Mouse (Mus musculus): ENCODE results near the gene Ptprk. TPM values are rescaled to one million over a fixed set of nuclear protein-coding genes. Genes with fewer than 3 reads are reported as not detected.

The Ptprk gene
- polyA plus RNA-seq, 1 experiment from 2014 or later: not detected

- Histone ChIP-seq H3K79me2 (ENCODE audit: inconsistent target) (no peaks in the 10 kb centered on the region), H3K4me3 (ENCODE audit: inconsistent target) (no peak overlapping the region), H3K27ac (no peak overlapping the region), H3K36me3 (ENCODE audit: inconsistent target) (no peaks in the 10 kb centered on the region)
- 73% methylated on average over 4 of the region's 4 CpGs for WGBS (ENCODE audit: missing documents)
Measured at GRCm38 (mm10) chr10:28186018-28186800, 111.6 kb downstream of the Ptprk start.

GRCm38 (mm10) chr10:28191440-28191839 lies 116.8 kb downstream of the Ptprk start:
- 85% methylated on average over 5 of the region's 5 CpGs for WGBS (ENCODE audit: missing documents)
- H3K79me2 ChIP-seq (ENCODE audit: inconsistent target): no peaks in the 10 kb centered on the region
- H3K4me3 ChIP-seq (ENCODE audit: inconsistent target): no peak overlapping the region
- H3K36me3 ChIP-seq (ENCODE audit: inconsistent target): no peaks in the 10 kb centered on the region
- no peak overlapping the region for H3K27ac ChIP-seq

- no peak overlapping the region for H3K27ac ChIP-seq
- H3K79me2 ChIP-seq (ENCODE audit: inconsistent target): no peaks in the 10 kb centered on the region
- no peaks in the 10 kb centered on the region for H3K36me3 ChIP-seq (ENCODE audit: inconsistent target)
- WGBS (ENCODE audit: missing documents): 64% methylated on average over 4 of the region's 5 CpGs
- no peak overlapping the region for H3K4me3 ChIP-seq (ENCODE audit: inconsistent target)
Measured at GRCm38 (mm10) chr10:28193630-28194029, 119.0 kb downstream of the Ptprk start.

GRCm38 (mm10) chr10:28200609-28201008 lies 126.0 kb downstream of the Ptprk start:
- 98% methylated on average over 3 of the region's 3 CpGs for WGBS (ENCODE audit: missing documents)
- H3K79me2 ChIP-seq (ENCODE audit: inconsistent target): no peaks in the 10 kb centered on the region
- H3K27ac ChIP-seq: no peak overlapping the region
- H3K4me3 ChIP-seq (ENCODE audit: inconsistent target): no peak overlapping the region
- H3K36me3 ChIP-seq (ENCODE audit: inconsistent target): no peaks in the 10 kb centered on the region

- H3K27ac ChIP-seq: no peak overlapping the region
- no peaks in the 10 kb centered on the region for H3K79me2 ChIP-seq (ENCODE audit: inconsistent target)
- no peak overlapping the region for H3K4me3 ChIP-seq (ENCODE audit: inconsistent target)
- no peaks in the 10 kb centered on the region for H3K36me3 ChIP-seq (ENCODE audit: inconsistent target)
Measured at GRCm38 (mm10) chr10:28209394-28209793, 134.8 kb downstream of the Ptprk start.

GRCm38 (mm10) chr10:28212083-28212482 lies 137.5 kb downstream of the Ptprk start:
- Histone ChIP-seq H3K36me3 (ENCODE audit: inconsistent target) (no peaks in the 10 kb centered on the region), H3K79me2 (ENCODE audit: inconsistent target) (no peaks in the 10 kb centered on the region), H3K27ac (no peak overlapping the region), H3K4me3 (ENCODE audit: inconsistent target) (no peak overlapping the region)
- no CpG with 5 or more reads among the region's 1 CpGs for WGBS (ENCODE audit: missing documents)

GRCm38 (mm10) chr10:28215153-28215552 lies 140.5 kb downstream of the Ptprk start:
- 92% methylated on average over 6 of the region's 6 CpGs for WGBS (ENCODE audit: missing documents)
- Histone ChIP-seq H3K27ac (no peak overlapping the region), H3K4me3 (ENCODE audit: inconsistent target) (no peak overlapping the region), H3K36me3 (ENCODE audit: inconsistent target) (no peaks in the 10 kb centered on the region), H3K79me2 (ENCODE audit: inconsistent target) (no peaks in the 10 kb centered on the region)

- Histone ChIP-seq H3K4me3 (ENCODE audit: inconsistent target) (no peak overlapping the region), H3K27ac (no peak overlapping the region), H3K79me2 (ENCODE audit: inconsistent target) (no peaks in the 10 kb centered on the region), H3K36me3 (ENCODE audit: inconsistent target) (no peaks in the 10 kb centered on the region)
- 90% methylated on average over 6 of the region's 6 CpGs for WGBS (ENCODE audit: missing documents)
Measured at GRCm38 (mm10) chr10:28223602-28224001, 149.0 kb downstream of the Ptprk start.

GRCm38 (mm10) chr10:28224376-28224775 lies 149.8 kb downstream of the Ptprk start:
- Histone ChIP-seq H3K79me2 (ENCODE audit: inconsistent target) (no peaks in the 10 kb centered on the region), H3K4me3 (ENCODE audit: inconsistent target) (no peak overlapping the region), H3K36me3 (ENCODE audit: inconsistent target) (no peaks in the 10 kb centered on the region), H3K27ac (no peak overlapping the region)
- WGBS (ENCODE audit: missing documents): 100% methylated on average over 1 of the region's 1 CpGs

GRCm38 (mm10) chr10:28225536-28226075 lies 151.0 kb downstream of the Ptprk start:
- Histone ChIP-seq H3K27ac (no peak overlapping the region), H3K4me3 (ENCODE audit: inconsistent target) (no peak overlapping the region), H3K36me3 (ENCODE audit: inconsistent target) (no peaks in the 10 kb centered on the region), H3K79me2 (ENCODE audit: inconsistent target) (no peaks in the 10 kb centered on the region)
- 32% methylated on average over 5 of the region's 5 CpGs for WGBS (ENCODE audit: missing documents)

GRCm38 (mm10) chr10:28227732-28228131 lies 153.1 kb downstream of the Ptprk start:
- H3K79me2 ChIP-seq (ENCODE audit: inconsistent target): no peaks in the 10 kb centered on the region
- WGBS (ENCODE audit: missing documents): 81% methylated on average over 4 of the region's 4 CpGs
- H3K27ac ChIP-seq: no peak overlapping the region
- H3K4me3 ChIP-seq (ENCODE audit: inconsistent target): no peak overlapping the region
- no peaks in the 10 kb centered on the region for H3K36me3 ChIP-seq (ENCODE audit: inconsistent target)

GRCm38 (mm10) chr10:28228208-28228607 lies 153.6 kb downstream of the Ptprk start:
- 93% methylated on average over 1 of the region's 1 CpGs for WGBS (ENCODE audit: missing documents)
- H3K36me3 ChIP-seq (ENCODE audit: inconsistent target): no peaks in the 10 kb centered on the region
- no peaks in the 10 kb centered on the region for H3K79me2 ChIP-seq (ENCODE audit: inconsistent target)
- H3K27ac ChIP-seq: no peak overlapping the region
- no peak overlapping the region for H3K4me3 ChIP-seq (ENCODE audit: inconsistent target)

- H3K4me3 ChIP-seq (ENCODE audit: inconsistent target): no peak overlapping the region
Measured at GRCm38 (mm10) chr10:28232273-28233167, 157.9 kb downstream of the Ptprk start.

GRCm38 (mm10) chr10:28249047-28249446 lies 174.4 kb downstream of the Ptprk start:
- H3K36me3 ChIP-seq (ENCODE audit: inconsistent target): no peaks in the 10 kb centered on the region
- WGBS (ENCODE audit: missing documents): 92% methylated on average over 4 of the region's 4 CpGs
- H3K27ac ChIP-seq: no peak overlapping the region
- no peaks in the 10 kb centered on the region for H3K79me2 ChIP-seq (ENCODE audit: inconsistent target)
- no peak overlapping the region for H3K4me3 ChIP-seq (ENCODE audit: inconsistent target)

More at GRCm38 (mm10) chr10:28232273-28233167, 157.9 kb downstream of the Ptprk start:
- 85% methylated on average over 4 of the region's 4 CpGs for WGBS (ENCODE audit: missing documents)
- H3K27ac ChIP-seq: no peak overlapping the region
- no peaks in the 10 kb centered on the region for H3K36me3 ChIP-seq (ENCODE audit: inconsistent target)
- no peaks in the 10 kb centered on the region for H3K79me2 ChIP-seq (ENCODE audit: inconsistent target)

GRCm38 (mm10) chr10:28251385-28251784 lies 176.8 kb downstream of the Ptprk start:
- Histone ChIP-seq H3K79me2 (ENCODE audit: inconsistent target) (no peaks in the 10 kb centered on the region), H3K4me3 (ENCODE audit: inconsistent target) (no peak overlapping the region), H3K27ac (no peak overlapping the region), H3K36me3 (ENCODE audit: inconsistent target) (no peaks in the 10 kb centered on the region)
- 89% methylated on average over 4 of the region's 4 CpGs for WGBS (ENCODE audit: missing documents)

Data from macrophage (primary cell).